Mouse (Mus musculus): Measurements from ENCODE around the gene 1700013F07Rik. TPM values are rescaled to one million over a fixed set of nuclear protein-coding genes. Genes with fewer than 3 reads are reported as not detected.
A peak's percentile ranks its signal among the peaks of the same experiment; 100 is the strongest.
"Not testable (repeated sequence)": the region's sequence is repeated elsewhere in the genome, so short reads cannot be mapped to it uniquely, and the experiment has no call there.

The 1700013F07Rik gene
- polyA plus RNA-seq, 1 experiment from 2014 or later, result 2.8 TPM

DNA sequence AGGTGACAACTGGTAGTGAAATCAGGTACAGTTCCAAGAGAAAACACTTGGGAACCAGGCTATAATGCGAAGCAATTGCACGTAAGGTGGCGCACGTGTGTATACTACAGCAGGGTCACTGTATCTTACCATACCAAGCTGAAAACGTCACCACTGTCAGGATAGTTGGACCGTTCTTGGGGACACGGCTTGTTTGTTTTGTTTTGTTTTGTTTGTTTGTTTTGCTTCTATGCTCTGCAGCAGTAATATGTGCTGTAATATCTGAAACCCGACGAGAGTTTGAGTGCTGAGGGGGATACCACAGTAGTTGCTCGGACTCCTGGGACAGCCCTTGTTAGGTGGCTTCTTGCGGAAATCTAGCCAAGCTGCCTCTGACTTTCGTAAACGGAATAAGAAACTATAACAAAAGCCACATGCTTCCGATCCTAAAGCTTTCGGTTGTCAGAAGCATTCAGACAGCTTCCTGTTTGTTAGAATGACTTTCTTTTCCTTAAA lies 28.9 kb downstream of the 1700013F07Rik start:
- Histone ChIP-seq H3K9me3 (ENCODE audit: control insufficient read depth, low read length) (no peaks in the 10 kb centered on the region), H3K27ac (peak overlapping the region; percentile 92), H3K4me2 (replicated peaks) (peak overlapping the region; percentile 84), H3K4me1 (replicated peaks; ENCODE audit: control insufficient read depth, insufficient read depth, low read length) (peaks cover 8% of the 10 kb centered on the region), H3K4me3 (replicated peaks; ENCODE audit: low read length) (peak overlapping the region; percentile 62), H3K36me3 (replicated peaks; ENCODE audit: control insufficient read depth, insufficient read depth) (peaks cover 24% of the 10 kb centered on the region), H3K9ac (peak overlapping the region; percentile 49), H3K27me3 (ENCODE audit: control insufficient read depth, insufficient read depth, low read length) (no peaks in the 10 kb centered on the region)
- DNase-seq (ENCODE audit: low spot score) (no peak), ATAC-seq (ENCODE audit: low FRiP score) (peak; percentile 61)
- 13% methylated on average over 15 of the region's 15 CpGs for WGBS

DNA sequence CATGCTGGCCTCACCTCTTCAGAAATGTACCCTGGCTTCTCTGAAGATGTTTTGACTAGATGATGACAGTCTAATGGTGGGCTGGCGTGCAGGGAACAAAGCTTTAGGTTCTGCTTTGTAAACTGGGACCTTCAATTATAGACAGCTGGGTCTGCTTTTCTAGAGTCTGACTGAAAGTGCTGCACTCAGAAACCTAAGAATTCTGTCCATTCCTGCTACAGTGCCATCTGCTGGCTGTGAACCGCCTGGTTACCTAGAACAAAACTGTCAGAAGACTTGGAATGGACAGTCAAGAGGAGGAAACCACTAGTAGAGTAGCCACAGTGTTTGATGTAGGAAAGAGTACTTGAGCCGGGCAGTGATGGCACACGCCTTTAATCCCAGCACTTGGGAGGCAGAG lies 29.4 kb downstream of the 1700013F07Rik start:
- H3K4me3 ChIP-seq (replicated peaks; ENCODE audit: low read length), result peak overlapping the region; percentile 62
- ATAC-seq (ENCODE audit: low FRiP score), result 0 out of 2 replicates have a peak, but pooled peaks have one; percentile 5

DNA sequence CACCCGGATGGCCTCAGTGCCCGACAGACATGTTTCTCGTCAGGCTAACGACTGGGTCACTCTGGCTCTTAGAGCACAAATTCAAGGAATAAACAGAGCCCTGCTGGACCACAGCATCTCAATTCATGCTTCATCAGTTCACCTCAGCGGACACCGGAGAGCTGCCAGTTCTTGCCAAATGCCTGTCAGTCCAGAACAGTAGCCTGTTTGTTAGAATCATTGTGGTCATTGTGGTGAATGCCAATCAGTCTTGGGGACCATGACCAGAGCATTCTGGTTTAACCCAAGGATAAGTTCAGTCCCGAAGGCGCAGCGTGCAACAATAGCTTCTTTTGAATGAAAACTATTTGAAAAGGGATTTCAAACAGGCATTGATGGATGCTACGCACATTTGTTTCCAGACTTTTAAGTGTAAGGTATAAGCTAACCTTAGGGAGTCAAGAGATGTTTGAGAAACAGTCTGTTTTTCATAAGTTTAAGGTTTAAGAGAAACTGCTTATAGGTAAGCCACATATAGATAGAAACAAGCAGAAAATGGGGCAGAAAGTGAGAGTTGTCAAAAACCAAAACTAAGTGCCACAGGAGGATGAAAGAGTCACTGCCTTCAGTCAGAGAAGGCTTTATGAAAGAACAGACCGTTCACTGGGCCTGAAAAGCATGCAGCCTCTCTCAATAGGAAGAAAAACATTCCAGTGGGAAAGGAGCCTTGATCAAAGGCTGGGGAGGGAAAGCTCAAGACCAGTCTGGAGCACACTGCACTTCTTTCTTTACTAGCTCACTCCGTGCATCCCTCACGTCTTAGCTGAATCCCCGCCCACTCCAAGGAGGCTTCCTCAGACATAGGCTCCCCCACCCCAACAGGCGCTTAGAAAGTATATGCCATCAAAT lies 34.3 kb downstream of the 1700013F07Rik start:
- Histone ChIP-seq H3K27ac (peak overlapping the region; percentile 8; the same call in 1 of the 2 replicates), H3K9ac (no peak overlapping the region), H3K27me3 (ENCODE audit: control insufficient read depth, insufficient read depth, low read length) (no peaks in the 10 kb centered on the region), H3K36me3 (replicated peaks; ENCODE audit: control insufficient read depth, insufficient read depth) (no peaks in the 10 kb centered on the region), H3K4me1 (replicated peaks; ENCODE audit: control insufficient read depth, insufficient read depth, low read length) (peaks cover 13% of the 10 kb centered on the region), H3K9me3 (ENCODE audit: control insufficient read depth, low read length) (no peaks in the 10 kb centered on the region), H3K4me3 (replicated peaks; ENCODE audit: low read length) (no peak overlapping the region), H3K4me2 (replicated peaks) (no peak overlapping the region)
- DNase-seq (ENCODE audit: low spot score) (peak; percentile 50), ATAC-seq (ENCODE audit: low FRiP score) (peak; percentile 12; the same call in 1 of the 2 replicates)
- WGBS, result 8% methylated on average over 15 of the region's 15 CpGs

More for the DNA sequence above, 29.4 kb downstream of the 1700013F07Rik start:
- peak overlapping the region; percentile 84 for H3K4me2 ChIP-seq (replicated peaks)
- peaks cover 19% of the 10 kb centered on the region for H3K36me3 ChIP-seq (replicated peaks; ENCODE audit: control insufficient read depth, insufficient read depth)
- H3K9ac ChIP-seq, result peak overlapping the region; percentile 49; the same call in 1 of the 2 replicates
- H3K4me1 ChIP-seq (replicated peaks; ENCODE audit: control insufficient read depth, insufficient read depth, low read length), result peaks cover 8% of the 10 kb centered on the region
- 12% methylated on average over 4 of the region's 4 CpGs for WGBS
- peak; percentile 91 for DNase-seq (ENCODE audit: low spot score)
- H3K27ac ChIP-seq, result peak overlapping the region; percentile 92
- no peaks in the 10 kb centered on the region for H3K9me3 ChIP-seq (ENCODE audit: control insufficient read depth, low read length)
- no peaks in the 10 kb centered on the region for H3K27me3 ChIP-seq (ENCODE audit: control insufficient read depth, insufficient read depth, low read length)

DNA sequence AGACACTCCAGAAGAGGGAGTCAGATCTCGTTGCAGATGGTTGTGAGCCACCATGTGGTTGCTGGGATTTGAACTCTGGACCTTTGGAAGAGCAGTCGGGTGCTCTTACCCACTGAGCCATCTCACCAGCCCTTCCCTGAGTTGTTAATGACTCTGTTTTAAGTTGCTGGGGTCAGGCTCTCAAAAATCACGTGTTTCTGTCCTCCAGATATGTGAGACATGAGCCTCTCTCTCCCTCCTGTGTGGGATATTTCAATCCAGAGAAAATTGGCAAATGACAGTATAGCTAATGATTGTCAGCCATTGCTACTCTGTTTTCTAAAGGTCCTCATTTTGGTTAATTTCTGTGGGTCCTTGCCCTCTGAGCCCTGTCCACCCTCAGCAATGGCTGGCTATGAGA lies 35.7 kb downstream of the 1700013F07Rik start:
- 51% methylated on average over 2 of the region's 3 CpGs for WGBS
- H3K27ac ChIP-seq, result not testable (repeated sequence)

DNA sequence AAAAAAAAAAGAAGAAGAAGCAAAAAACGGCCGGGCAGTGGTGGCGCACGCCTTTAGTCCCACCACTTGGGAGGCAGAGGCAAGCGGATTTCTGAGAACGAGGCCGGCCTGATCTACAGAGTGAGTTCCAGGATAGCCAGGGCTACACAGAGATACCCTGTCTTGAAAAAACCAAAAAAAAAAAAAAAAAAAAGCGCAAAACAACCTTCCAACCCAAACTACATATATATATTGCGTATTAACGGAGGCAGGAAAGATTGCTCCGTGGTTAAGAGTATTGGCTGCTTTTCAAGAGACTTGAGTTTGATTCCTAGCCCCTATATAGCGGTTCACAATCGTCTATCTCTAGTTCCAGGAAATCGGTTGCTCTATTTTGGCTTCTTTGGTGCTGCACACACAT lies 36.9 kb downstream of the 1700013F07Rik start:
- H3K4me1 ChIP-seq (replicated peaks; ENCODE audit: control insufficient read depth, insufficient read depth, low read length), result peaks cover 20% of the 10 kb centered on the region
- no peaks in the 10 kb centered on the region for H3K36me3 ChIP-seq (replicated peaks; ENCODE audit: control insufficient read depth, insufficient read depth)
- H3K27ac ChIP-seq, result no peak overlapping the region
- no peaks in the 10 kb centered on the region for H3K9me3 ChIP-seq (ENCODE audit: control insufficient read depth, low read length)
- no peak for ATAC-seq (ENCODE audit: low FRiP score)
- no peaks in the 10 kb centered on the region for H3K27me3 ChIP-seq (ENCODE audit: control insufficient read depth, insufficient read depth, low read length)
- H3K9ac ChIP-seq, result no peak overlapping the region
- WGBS, result 88% methylated on average over 14 of the region's 14 CpGs
- peak overlapping the region; percentile 44 for H3K4me3 ChIP-seq (replicated peaks; ENCODE audit: low read length)
- peak overlapping the region; percentile 51 for H3K4me2 ChIP-seq (replicated peaks)
- no peak for DNase-seq (ENCODE audit: low spot score)

More for the DNA sequence above, 35.7 kb downstream of the 1700013F07Rik start:
- H3K4me1 ChIP-seq (replicated peaks; ENCODE audit: control insufficient read depth, insufficient read depth, low read length), result peaks cover 20% of the 10 kb centered on the region
- DNase-seq (ENCODE audit: low spot score); ATAC-seq (ENCODE audit: low FRiP score); H3K4me2 ChIP-seq (replicated peaks); H3K9ac ChIP-seq; H3K9me3 ChIP-seq (ENCODE audit: control insufficient read depth, low read length); H3K36me3 ChIP-seq (replicated peaks; ENCODE audit: control insufficient read depth, insufficient read depth); H3K4me3 ChIP-seq (replicated peaks; ENCODE audit: low read length); H3K27me3 ChIP-seq (ENCODE audit: control insufficient read depth, insufficient read depth, low read length): not testable (repeated sequence)

DNA sequence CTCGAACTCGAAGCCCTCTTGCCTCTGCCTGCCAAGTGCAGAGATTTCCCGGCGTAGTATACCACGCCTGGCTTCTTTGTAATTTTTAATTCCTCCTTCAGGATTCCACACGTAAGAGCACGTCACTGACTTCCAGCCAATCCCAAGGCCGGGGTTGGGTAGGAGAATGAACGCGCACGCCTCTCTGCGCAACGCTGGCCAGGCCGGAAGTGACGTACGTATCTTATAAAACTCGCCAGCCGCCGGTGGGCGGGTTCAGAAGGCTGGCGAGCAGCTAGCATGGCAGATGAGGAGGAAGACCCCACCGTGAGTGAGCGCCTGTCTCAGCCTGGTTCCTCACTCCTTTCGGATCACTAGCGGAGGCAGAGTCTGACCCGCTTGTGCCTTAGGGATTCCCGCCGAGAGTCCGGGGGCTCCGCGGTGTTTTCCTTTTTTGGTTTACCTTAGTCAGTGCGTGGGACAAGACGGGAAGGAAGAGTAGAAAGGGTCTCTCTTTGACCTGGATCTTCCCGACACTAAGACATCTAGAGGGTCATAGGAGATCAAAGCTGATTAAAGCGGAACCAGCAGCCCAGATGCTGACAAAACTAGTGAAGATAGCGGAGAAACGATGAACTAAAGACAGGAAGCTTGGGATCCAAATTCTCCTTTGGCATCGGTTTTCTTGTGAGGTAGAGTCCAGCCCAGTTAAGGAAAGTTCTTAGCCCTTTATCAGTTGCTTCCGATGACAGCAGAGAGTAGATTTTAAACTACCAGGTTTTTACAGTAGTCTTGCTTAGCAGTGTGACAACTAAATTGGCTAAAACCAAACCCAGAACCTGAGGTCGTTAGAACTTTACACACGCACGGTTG lies 37.7 kb downstream of the 1700013F07Rik start, which contains the start of gene Taf13:
Taf13 (plus strand) TSS at position 256 of the 852 bp plus-strand sequence.
- Histone ChIP-seq H3K27ac (peak within 1 kb of the TSS; percentile 52), H3K36me3 (replicated peaks; ENCODE audit: control insufficient read depth, insufficient read depth) (no peaks in the 10 kb centered on the region), H3K27me3 (ENCODE audit: control insufficient read depth, insufficient read depth, low read length) (no peaks in the 10 kb centered on the region), H3K9ac (peak within 1 kb of the TSS; percentile 59), H3K4me3 (replicated peaks; ENCODE audit: low read length) (peak within 1 kb of the TSS; percentile 44), H3K4me2 (replicated peaks) (peak within 1 kb of the TSS; percentile 51), H3K4me1 (replicated peaks; ENCODE audit: control insufficient read depth, insufficient read depth, low read length) (peaks cover 20% of the 10 kb centered on the region), H3K9me3 (ENCODE audit: control insufficient read depth, low read length) (no peaks in the 10 kb centered on the region)
- DNase-seq (ENCODE audit: low spot score) (peak; percentile 99), ATAC-seq (ENCODE audit: low FRiP score) (peak; percentile 97)
- WGBS, result 2% methylated on average over 42 of the region's 42 CpGs

DNA sequence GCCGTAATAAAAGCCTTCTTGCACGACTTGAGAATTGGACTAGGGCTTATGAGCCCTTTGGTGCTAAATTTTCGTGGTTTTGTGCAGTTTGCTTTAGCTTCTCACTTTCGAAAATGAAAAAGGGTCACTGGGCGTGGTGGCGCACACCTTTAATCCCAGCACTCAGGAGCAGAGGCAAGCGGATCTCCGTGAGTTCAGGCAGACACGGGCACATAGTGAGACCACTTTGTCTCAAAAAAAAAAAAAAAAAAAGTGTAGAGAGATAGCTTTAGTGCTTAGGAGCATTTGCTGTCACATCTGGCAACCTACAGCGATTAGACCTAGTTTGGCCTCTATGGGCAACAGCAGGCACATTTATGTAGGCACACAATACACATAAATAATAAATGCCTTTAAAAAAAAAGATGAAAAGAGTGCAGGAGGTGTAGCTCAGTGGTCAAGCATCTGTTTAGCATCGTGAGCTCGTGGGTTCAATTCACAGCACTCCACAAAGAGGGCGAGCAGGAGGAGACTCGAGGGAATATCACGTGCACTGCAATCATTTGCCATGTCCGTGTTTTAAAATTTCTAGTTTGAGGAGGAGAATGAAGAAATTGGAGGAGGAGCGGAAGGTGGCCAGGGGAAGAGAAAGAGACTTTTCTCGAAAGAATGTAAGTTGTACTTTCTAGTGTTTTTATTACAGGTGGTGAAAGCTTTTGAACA lies 38.5 kb downstream of the 1700013F07Rik start:
- no peak for DNase-seq (ENCODE audit: low spot score)
- Histone ChIP-seq H3K27me3 (ENCODE audit: control insufficient read depth, insufficient read depth, low read length) (no peaks in the 10 kb centered on the region), H3K9me3 (ENCODE audit: control insufficient read depth, low read length) (no peaks in the 10 kb centered on the region), H3K27ac (no peak overlapping the region), H3K4me1 (replicated peaks; ENCODE audit: control insufficient read depth, insufficient read depth, low read length) (peaks cover 20% of the 10 kb centered on the region), H3K4me3 (replicated peaks; ENCODE audit: low read length) (peak overlapping the region; percentile 44), H3K9ac (peak overlapping the region; percentile 59), H3K4me2 (replicated peaks) (peak overlapping the region; percentile 51), H3K36me3 (replicated peaks; ENCODE audit: control insufficient read depth, insufficient read depth) (no peaks in the 10 kb centered on the region)
- 42% methylated on average over 18 of the region's 18 CpGs for WGBS
- ATAC-seq (ENCODE audit: low FRiP score), result no peak

DNA sequence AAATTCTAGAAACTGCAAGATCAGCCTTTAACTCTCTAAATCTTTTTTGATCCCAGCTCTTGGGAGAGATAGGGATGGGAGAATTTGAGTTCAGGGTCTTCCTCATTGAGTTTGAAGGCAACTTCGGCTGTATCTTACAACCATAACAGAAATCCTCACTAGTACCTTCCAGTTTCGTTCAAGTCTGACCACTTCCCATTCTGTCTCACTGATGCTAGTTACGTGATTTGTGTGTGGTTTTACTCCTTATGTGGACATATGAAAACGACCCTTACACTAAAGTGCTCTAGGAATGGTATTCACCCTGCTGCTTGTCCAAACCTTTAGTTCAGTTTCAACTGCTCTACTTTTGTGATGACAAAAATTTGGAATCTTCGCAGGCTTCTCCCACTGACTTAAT lies 40.1 kb downstream of the 1700013F07Rik start:
- no peak overlapping the region for H3K27ac ChIP-seq
- DNase-seq (ENCODE audit: low spot score), result no peak
- H3K4me2 ChIP-seq (replicated peaks), result no peak overlapping the region
- H3K9ac ChIP-seq, result no peak overlapping the region
- H3K9me3 ChIP-seq (ENCODE audit: control insufficient read depth, low read length), result no peaks in the 10 kb centered on the region
- no peak for ATAC-seq (ENCODE audit: low FRiP score)
- H3K4me1 ChIP-seq (replicated peaks; ENCODE audit: control insufficient read depth, insufficient read depth, low read length), result peaks cover 20% of the 10 kb centered on the region
- 91% methylated on average over 5 of the region's 5 CpGs for WGBS
- no peaks in the 10 kb centered on the region for H3K36me3 ChIP-seq (replicated peaks; ENCODE audit: control insufficient read depth, insufficient read depth)
- no peaks in the 10 kb centered on the region for H3K27me3 ChIP-seq (ENCODE audit: control insufficient read depth, insufficient read depth, low read length)
- no peak overlapping the region for H3K4me3 ChIP-seq (replicated peaks; ENCODE audit: low read length)
